Mouse (Mus musculus) right cerebral cortex, postnatal 4 days (tissue): ENCODE data around the gene Gm28051.

Experiments
- DNase-seq: peaks from one replicate; pipeline ENCODE4 v3.0.0-alpha.2; 2022

Gm28051 gene

GRCm38 (mm10) chr12:102757689-102758402 lies at the start of gene Gm28051, which contains the start of the genes Gon7 and Ubr7:
TSS of gene Gm28051 (minus strand) at chr12:102757765.
TSS of gene Gon7 (minus strand) at chr12:102757803.
TSS of gene Ubr7 (plus strand) at chr12:102757967.
- DNase-seq, result peak; percentile 91

- DNase-seq, result no peak
Observed at GRCm38 (mm10) chr12:102799528-102799927, 42.0 kb upstream of the Gm28051 start.

- no peak for DNase-seq
Observed at GRCm38 (mm10) chr12:102787927-102788326, 30.4 kb upstream of the Gm28051 start.

GRCm38 (mm10) chr12:102785593-102785985 lies 28.0 kb upstream of the Gm28051 start:
- DNase-seq, result no peak

- no peak for DNase-seq
Observed at GRCm38 (mm10) chr12:102784899-102785592, 27.5 kb upstream of the Gm28051 start.

GRCm38 (mm10) chr12:102782841-102783240 lies 25.3 kb upstream of the Gm28051 start:
- no peak for DNase-seq

GRCm38 (mm10) chr12:102779452-102779851 lies 21.9 kb upstream of the Gm28051 start:
- no peak for DNase-seq

GRCm38 (mm10) chr12:102778151-102778550 lies 20.6 kb upstream of the Gm28051 start:
- no peak for DNase-seq

GRCm38 (mm10) chr12:102776035-102776434 lies 18.5 kb upstream of the Gm28051 start:
- no peak for DNase-seq

- DNase-seq, result no peak
Observed at GRCm38 (mm10) chr12:102772676-102773075, 15.1 kb upstream of the Gm28051 start.

GRCm38 (mm10) chr12:102771601-102772000 lies 14.0 kb upstream of the Gm28051 start:
- DNase-seq, result no peak

GRCm38 (mm10) chr12:102769000-102769399 lies 11.4 kb upstream of the Gm28051 start:
- DNase-seq, result no peak

GRCm38 (mm10) chr12:102763696-102764095 lies 6.1 kb upstream of the Gm28051 start:
- DNase-seq, result no peak

- no peak for DNase-seq
Observed at GRCm38 (mm10) chr12:102761668-102762067, 4.1 kb upstream of the Gm28051 start.

- DNase-seq, result no peak
Observed at GRCm38 (mm10) chr12:102758936-102759335, 1.4 kb upstream of the Gm28051 start.

- no peak for DNase-seq
Observed at GRCm38 (mm10) chr12:102758403-102758756, 815 bp upstream of the Gm28051 start, which contains the start of gene Gm20604. TSS of gene Gm20604 (minus strand) at chr12:102758672.

GRCm38 (mm10) chr12:102757055-102757688 lies 393 bp downstream of the Gm28051 start:
- DNase-seq, result no peak

GRCm38 (mm10) chr12:102756304-102756703 lies 1.3 kb downstream of the Gm28051 start:
- peak; percentile 40 for DNase-seq

- no peak for DNase-seq
Observed at GRCm38 (mm10) chr12:102748256-102748655, 9.3 kb downstream of the Gm28051 start.

- DNase-seq, result no peak
Observed at GRCm38 (mm10) chr12:102744839-102745238, 12.7 kb downstream of the Gm28051 start.

GRCm38 (mm10) chr12:102743589-102744574 lies 13.7 kb downstream of the Gm28051 start, which contains the start of the genes Moap1 and Tmem251:
TSS of gene Moap1 (minus strand) at chr12:102743661.
TSS of gene Tmem251 (plus strand) at chr12:102743762.
- peak; percentile 84 for DNase-seq

GRCm38 (mm10) chr12:102743036-102743588 lies 14.5 kb downstream of the Gm28051 start:
- no peak for DNase-seq
